Comparison of ENCODE assay signal across 8 mouse cellular contexts in genomic region chr12:84020528-84020927, GRCm38 (mm10). TPM values are rescaled to one million over a fixed set of nuclear protein-coding genes. Genes with fewer than 3 reads are reported as not detected.
A peak's percentile ranks its signal among the peaks of the same experiment; 100 is the strongest.
DNase-seq lines count a peak whose midpoint lies in the region.
"Not testable (repeated sequence)": the region's sequence is repeated elsewhere in the genome, so short reads cannot be mapped to it uniquely, and the experiment has no call there.

No protein-coding gene starts in this region.

- peak; percentile 84 for DNase-seq in adrenal gland, postnatal 14 days
- DNase-seq in gastrocnemius, postnatal 36 days: peak; percentile 25 to 48
- peak; percentile 57 to 84 for DNase-seq in heart, postnatal 14 days
- DNase-seq in kidney, adult 9 months: peak; percentile 97
- peak; percentile 55 for DNase-seq in liver
- peak; percentile 77 for DNase-seq in lung, postnatal 10 days
- DNase-seq in right cerebral cortex, postnatal 10 days (ENCODE audit: low spot score in 2 of 2): peak; percentile 50 to 51
- DNase-seq in urinary bladder, postnatal 4 days (ENCODE audit: low spot score in 2 of 2): peak; percentile 41 to 67

- intact Hi-C loops in gastrocnemius, postnatal 36 days (cut with DNase I); heart, postnatal 14 days (cut with DNase I): not testable (repeated sequence)

RNA-seq across cellular contexts. Expression of gene Acot1, which starts 11.2 kb away (rescaled TPM):
- total RNA-seq in adrenal gland, postnatal 14 days (2021): 8.0 and 20.7 TPM in 2 replicates
- total RNA-seq in gastrocnemius, postnatal 36 days (2021): 1 to 10 TPM; 3.8 to 7.4 TPM
- 10 to 100 TPM; 70.0 to 79.3 TPM for total RNA-seq in heart, postnatal 14 days (2021)

RNA-seq across cellular contexts. Expression of gene Acot4, which starts 17.7 kb away (rescaled TPM):
- total RNA-seq in adrenal gland, postnatal 14 days (2021): 3.0 and 3.3 TPM in 2 replicates
- total RNA-seq in gastrocnemius, postnatal 36 days (2021): under 1 TPM; 0.10 to 0.15 TPM
- 1 to 10 TPM in 1 of 2 experiments, under 1 TPM in 1; 0.85 to 1.2 TPM for total RNA-seq in heart, postnatal 14 days (2021)

RNA-seq across cellular contexts. Expression of gene Gm49366, which starts 18.2 kb away (rescaled TPM):
- not detected in 2 replicates for total RNA-seq in adrenal gland, postnatal 14 days (2021)
- total RNA-seq in gastrocnemius, postnatal 36 days (2021): not detected
- total RNA-seq in heart, postnatal 14 days (2021): not detected

RNA-seq across cellular contexts. Expression of gene Acot3, which starts 31.4 kb away (rescaled TPM):
- 0.33 TPM in 1 of 2 replicates, not detected in the other for total RNA-seq in adrenal gland, postnatal 14 days (2021)
- total RNA-seq in gastrocnemius, postnatal 36 days (2021): not detected
- total RNA-seq in heart, postnatal 14 days (2021): 1 to 10 TPM; 2.1 to 2.8 TPM

RNA-seq across cellular contexts. Expression of gene Acot2, which starts 32.9 kb away (rescaled TPM):
- total RNA-seq in adrenal gland, postnatal 14 days (2021): 31.7 and 39.1 TPM in 2 replicates
- total RNA-seq in gastrocnemius, postnatal 36 days (2021): 10 to 100 TPM; 16.6 to 28.5 TPM
- total RNA-seq in heart, postnatal 14 days (2021): 100 to 1,000 TPM; 146 to 155 TPM

Comparison
In these comparisons a context has a peak if more than half of its experiments do, and no peak if none do; other contexts are left out.
1. Peak in every context shown above with its lines: DNase-seq.
2. DNase-seq: peak in every context shown above with its lines; median percentile 97 in kidney, adult 9 months; 84 in adrenal gland, postnatal 14 days; 77 in lung, postnatal 10 days; 70 in heart, postnatal 14 days; 55 in liver; 54 in urinary bladder, postnatal 4 days; 50 in right cerebral cortex, postnatal 10 days; 36 in gastrocnemius, postnatal 36 days.